Comparison of ENCODE assay signal across 10 mouse cellular contexts in genomic region chr5:125358270-125358608, GRCm38 (mm10). TPM values are rescaled to one million over a fixed set of nuclear protein-coding genes. Genes with fewer than 3 reads are reported as not detected.
A peak's percentile ranks its signal among the peaks of the same experiment; 100 is the strongest.
DNase-seq lines count a peak whose midpoint lies in the region; ATAC-seq and TF ChIP-seq lines count a peak whose summit lies in the region.
"Had no signal": no experiment of that assay in that cellular context is flagged by ENCODE, and none has a peak within 500 bp of the region (broad histone marks: within the 10 kb centered on the region; RNA-seq: fewer than 3 reads in every experiment).

No protein-coding gene starts in this region.

- peak overlapping the region; percentile 41 for H3K4me2 ChIP-seq in liver, embryonic 12.5 days
- H3K4me2 ChIP-seq in forebrain, embryonic 12.5 days: no peak overlapping the region
- H3K4me2 ChIP-seq: embryonic facial prominence, embryonic 15.5 days; limb, embryonic 15.5 days had no signal

- no peak for TF ChIP-seq CTCF in bone marrow macrophage, adult 2 months (IDR thresholded peaks at IDR 0.05; ENCODE audit: low read depth, low read length)
- TF ChIP-seq CTCF in cerebellum, adult 2 months (IDR thresholded peaks at IDR 0.05; ENCODE audit: borderline replicate concordance, insufficient read depth, low read depth, low read length): no peak

- no peaks in the 10 kb centered on the region for H3K36me3 ChIP-seq in liver, embryonic 12.5 days
- H3K36me3 ChIP-seq in forebrain, embryonic 12.5 days (replicated peaks): no peaks in the 10 kb centered on the region
- H3K36me3 ChIP-seq: embryonic facial prominence, embryonic 15.5 days; limb, embryonic 15.5 days had no signal

- DNase-seq in layer of hippocampus, adult 11-12 months (ENCODE audit: low spot score): peak; percentile 39
- DNase-seq in layer of hippocampus, postnatal 36 days: no peak
- peak; percentile 55 to 66 for DNase-seq in monocyte, adult 2 months (ENCODE audit: low read depth in 1 of 2, low spot score in 2 of 2)
- no peak for DNase-seq in cerebellum, adult 2 months
- DNase-seq in kidney, postnatal 4 days: no peak

- 20% methylated on average over 5 of the region's 5 CpGs for WGBS in liver, embryonic 12.5 days (ENCODE audit: insufficient replicate concordance)
- WGBS in cerebellum, adult 2 months: 90% methylated on average over 5 of the region's 5 CpGs
- WGBS in forebrain, embryonic 12.5 days: 89% methylated on average over 5 of the region's 5 CpGs

- peak; percentile 40; the same call in 1 of the 2 replicates for ATAC-seq in liver, embryonic 12.5 days
- no peak for ATAC-seq in forebrain, embryonic 12.5 days (ENCODE audit: low FRiP score)

- H3K4me1 ChIP-seq in bone marrow macrophage, adult 2 months (ENCODE audit: control insufficient read depth, insufficient read depth, low read length): peaks cover 16% of the 10 kb centered on the region
- peaks cover 25% of the 10 kb centered on the region for H3K4me1 ChIP-seq in liver, embryonic 12.5 days
- H3K4me1 ChIP-seq in cerebellum, adult 2 months (ENCODE audit: control insufficient read depth, insufficient read depth, low read length): peaks cover 5% of the 10 kb centered on the region; the same call in 1 of the 2 replicates
- peaks cover 4% of the 10 kb centered on the region; the same call in 1 of the 2 replicates for H3K4me1 ChIP-seq in forebrain, embryonic 12.5 days
- H3K4me1 ChIP-seq: limb, embryonic 15.5 days had no signal

- H3K27me3 ChIP-seq in liver, embryonic 12.5 days (replicated peaks): no peaks in the 10 kb centered on the region
- H3K27me3 ChIP-seq in cerebellum, adult 2 months (ENCODE audit: control insufficient read depth, insufficient read depth, low read length): no peaks in the 10 kb centered on the region
- H3K27me3 ChIP-seq in forebrain, embryonic 12.5 days: no peaks in the 10 kb centered on the region
- H3K27me3 ChIP-seq: embryonic facial prominence, embryonic 15.5 days; limb, embryonic 15.5 days had no signal

- H3K27ac ChIP-seq in bone marrow macrophage, adult 2 months (ENCODE audit: insufficient read depth, low read depth, low read length): peak overlapping the region; percentile 80
- no peak overlapping the region for H3K27ac ChIP-seq in liver, embryonic 12.5 days
- H3K27ac ChIP-seq in cerebellum, adult 2 months (ENCODE audit: insufficient read depth, low read length): no peak overlapping the region
- no peak overlapping the region for H3K27ac ChIP-seq in forebrain, embryonic 12.5 days
- H3K27ac ChIP-seq: embryonic facial prominence, embryonic 15.5 days; limb, embryonic 15.5 days had no signal

- H3K4me3 ChIP-seq in bone marrow macrophage, adult 2 months (ENCODE audit: insufficient read depth, low read length): peak overlapping the region; percentile 17
- H3K4me3 ChIP-seq in liver, embryonic 12.5 days: no peak overlapping the region
- no peak overlapping the region for H3K4me3 ChIP-seq in cerebellum, adult 2 months (replicated peaks; ENCODE audit: insufficient read depth, low read depth, low read length)
- H3K4me3 ChIP-seq in forebrain, embryonic 12.5 days (replicated peaks): no peak overlapping the region
- H3K4me3 ChIP-seq: embryonic facial prominence, embryonic 15.5 days; limb, embryonic 15.5 days had no signal

- no peak for TF ChIP-seq POLR2A in bone marrow macrophage, adult 2 months (IDR thresholded peaks at IDR 0.05; ENCODE audit: borderline replicate concordance, low read depth, low read length)
- TF ChIP-seq POLR2A in cerebellum, adult 2 months (IDR thresholded peaks at IDR 0.05; ENCODE audit: borderline replicate concordance, insufficient read depth, low read length): no peak

- H3K9me3 ChIP-seq in liver, embryonic 12.5 days (replicated peaks): no peaks in the 10 kb centered on the region
- H3K9me3 ChIP-seq in forebrain, embryonic 12.5 days: no peaks in the 10 kb centered on the region
- H3K9me3 ChIP-seq: embryonic facial prominence, embryonic 15.5 days; limb, embryonic 15.5 days had no signal

- H3K9ac ChIP-seq in liver, embryonic 12.5 days: no peak overlapping the region
- no peak overlapping the region for H3K9ac ChIP-seq in forebrain, embryonic 12.5 days
- H3K9ac ChIP-seq: embryonic facial prominence, embryonic 15.5 days; limb, embryonic 15.5 days had no signal

RNA-seq across cellular contexts. Expression of gene Scarb1, which starts 17.3 kb away (rescaled TPM):
- total RNA-seq in layer of hippocampus, postnatal 36 days (2021): 10 to 100 TPM; 32.1 to 32.8 TPM
- 101 and 120 TPM in 2 replicates for polyA plus RNA-seq in bone marrow macrophage, adult 2 months (2012; ENCODE audit: insufficient read depth, insufficient read length, missing spikeins)
- 87.1 and 88.8 TPM in 2 replicates for polyA plus RNA-seq in liver, embryonic 12.5 days (2016; fragmentation: Nextera tagmentation; extraction: Ambion mirVana)
- polyA plus RNA-seq in cerebellum, adult 2 months (2012; rRNA removed): 16.8 and 19.9 TPM in 2 replicates
- 31.5 and 38.7 TPM in 2 replicates for polyA plus RNA-seq in forebrain, embryonic 12.5 days (2016; fragmentation: Nextera tagmentation; extraction: Ambion mirVana)

RNA-seq across cellular contexts. Expression of gene Gm10382, which starts 30.9 kb away (rescaled TPM):
- not detected for total RNA-seq in layer of hippocampus, postnatal 36 days (2021)
- polyA plus RNA-seq in bone marrow macrophage, adult 2 months (2012; ENCODE audit: insufficient read depth, insufficient read length, missing spikeins): not detected in 2 replicates
- polyA plus RNA-seq in liver, embryonic 12.5 days (2016; fragmentation: Nextera tagmentation; extraction: Ambion mirVana): 0.38 and 0.66 TPM in 2 replicates
- 0.28 and 0.41 TPM in 2 replicates for polyA plus RNA-seq in cerebellum, adult 2 months (2012; rRNA removed)
- 0.91 and 0.97 TPM in 2 replicates for polyA plus RNA-seq in forebrain, embryonic 12.5 days (2016; fragmentation: Nextera tagmentation; extraction: Ambion mirVana)

RNA-seq across cellular contexts. Expression of gene Ubc, which starts 31.8 kb away (rescaled TPM):
- total RNA-seq in layer of hippocampus, postnatal 36 days (2021): 100 to 1,000 TPM; 766 to 814 TPM
- polyA plus RNA-seq in bone marrow macrophage, adult 2 months (2012; ENCODE audit: insufficient read depth, insufficient read length, missing spikeins): 808 and 810 TPM in 2 replicates
- 657 and 673 TPM in 2 replicates for polyA plus RNA-seq in liver, embryonic 12.5 days (2016; fragmentation: Nextera tagmentation; extraction: Ambion mirVana)
- 1,009 and 1,093 TPM in 2 replicates for polyA plus RNA-seq in cerebellum, adult 2 months (2012; rRNA removed)
- polyA plus RNA-seq in forebrain, embryonic 12.5 days (2016; fragmentation: Nextera tagmentation; extraction: Ambion mirVana): 1,113 and 1,114 TPM in 2 replicates

Comparison
In these comparisons a context has a peak if more than half of its experiments do, and no peak if none do; other contexts are left out.
1. DNase-seq: peak in layer of hippocampus, adult 11-12 months (single experiment) and monocyte, adult 2 months (2 of 2); none in layer of hippocampus, postnatal 36 days (0 of 2), cerebellum, adult 2 months (0 of 2) and kidney, postnatal 4 days (0 of 2).